Mouse (Mus musculus) brain, adult 2 months (tissue): ENCODE results near the gene Sox6.
A peak's percentile ranks its signal among the peaks of the same experiment; 100 is the strongest.

Experiments
- DNase-seq: peaks from one replicate; pipeline ENCODE4 v3.0.0; 2011; ENCODE audit warnings: low read depth, low spot score

The Sox6 gene

GRCm38 (mm10) chr7:115489608-115490007, 549.0 kb downstream of the Sox6 start:
- DNase-seq, result no peak

GRCm38 (mm10) chr7:115486431-115486830, 552.2 kb downstream of the Sox6 start:
- no peak for DNase-seq

GRCm38 (mm10) chr7:115485664-115486409, 552.8 kb downstream of the Sox6 start:
- no peak for DNase-seq

GRCm38 (mm10) chr7:115477763-115478162, 560.8 kb downstream of the Sox6 start:
- DNase-seq, result peak; percentile 10

- DNase-seq, result no peak
Observed at GRCm38 (mm10) chr7:115476881-115477665, 561.5 kb downstream of the Sox6 start.

- no peak for DNase-seq
Observed at GRCm38 (mm10) chr7:115475176-115475575, 563.4 kb downstream of the Sox6 start.

- peak; percentile 53 for DNase-seq
Observed at GRCm38 (mm10) chr7:115474115-115474514, 564.5 kb downstream of the Sox6 start.

- DNase-seq, result peak; percentile 5
Observed at GRCm38 (mm10) chr7:115472850-115473249, 565.7 kb downstream of the Sox6 start.

GRCm38 (mm10) chr7:115471521-115471920, 567.1 kb downstream of the Sox6 start:
- no peak for DNase-seq

GRCm38 (mm10) chr7:115466811-115467210, 571.8 kb downstream of the Sox6 start:
- DNase-seq, result peak; percentile 13

- DNase-seq, result no peak
Observed at GRCm38 (mm10) chr7:115463367-115463766, 575.2 kb downstream of the Sox6 start.

- no peak for DNase-seq
Observed at GRCm38 (mm10) chr7:115462276-115462675, 576.3 kb downstream of the Sox6 start.

GRCm38 (mm10) chr7:115454988-115455387, 583.6 kb downstream of the Sox6 start:
- DNase-seq, result no peak

- DNase-seq, result no peak
Observed at GRCm38 (mm10) chr7:115453713-115454073, 584.9 kb downstream of the Sox6 start.

- peak; percentile 19 for DNase-seq
Observed at GRCm38 (mm10) chr7:115453042-115453712, 585.4 kb downstream of the Sox6 start.

- no peak for DNase-seq
Observed at GRCm38 (mm10) chr7:115450431-115451195, 588.0 kb downstream of the Sox6 start.

- no peak for DNase-seq
Observed at GRCm38 (mm10) chr7:115448403-115449025, 590.1 kb downstream of the Sox6 start.

- DNase-seq, result peak; percentile 75
Observed at GRCm38 (mm10) chr7:115447091-115447490, 591.5 kb downstream of the Sox6 start.

- DNase-seq, result no peak
Observed at GRCm38 (mm10) chr7:115446481-115447016, 592.0 kb downstream of the Sox6 start.

GRCm38 (mm10) chr7:115426161-115426982, 612.2 kb downstream of the Sox6 start:
- peak; percentile 86 for DNase-seq
